Mouse (Mus musculus) cortical plate, adult 2 months (tissue): Measurements from ENCODE around the gene Obp2b.

Experiments used
- CTCF ChIP-seq: fragments of 200-500 bp; IDR thresholded peaks from 2 replicates; pipeline ENCODE4 v1.5.1; 2011; ENCODE audit warnings: mild to moderate bottlenecking, control low read depth, low read length; ENCODE audit not compliant: insufficient read depth; ENCODE audit errors: extremely low read depth
- POLR2A ChIP-seq: fragments of 200-500 bp; IDR thresholded peaks from 2 replicates; pipeline ENCODE4 v1.6.1; 2011; ENCODE audit warnings: mild to moderate bottlenecking, low read length, control low read depth; ENCODE audit not compliant: insufficient read depth; ENCODE audit errors: extremely low read depth

- TF ChIP-seq CTCF (no peak), POLR2A (no peak)
Observed at GRCm38 (mm10) chr2:25758064-25758625, 21.3 kb downstream of the Obp2b start.
